Mouse (Mus musculus): ENCODE data around the gene Igfals. TPM values are rescaled to one million over a fixed set of nuclear protein-coding genes. Genes with fewer than 3 reads are reported as not detected.

Gene Igfals
- polyA plus RNA-seq, 1 experiment from 2014 or later = not detected

DNA sequence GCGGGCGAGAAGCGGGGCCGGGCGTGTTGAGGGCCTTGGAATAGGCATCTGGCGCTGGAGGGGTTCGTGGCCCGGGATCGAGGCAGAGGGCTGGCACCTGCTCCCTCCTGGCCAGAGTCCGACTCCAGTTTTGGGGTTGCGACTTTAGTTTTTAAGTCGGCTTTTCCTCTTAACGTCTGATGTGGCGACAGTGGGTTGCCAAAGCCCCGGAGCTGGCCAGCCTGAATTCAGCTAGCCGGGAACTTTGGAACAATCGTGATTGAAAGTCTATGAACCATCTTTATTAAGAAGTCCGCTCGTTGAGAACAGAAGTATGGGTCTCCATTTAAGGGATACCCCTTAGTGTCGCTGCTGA is 15.0 kb upstream of the Igfals start:
- H3K4me3 ChIP-seq (ENCODE audit: inconsistent target) = peak overlapping the region; percentile 90
- H3K27ac ChIP-seq = peak overlapping the region; percentile 15; the same call in 1 of the 2 replicates
- under 1% methylated on average over 20 of the region's 20 CpGs for WGBS (ENCODE audit: missing documents)
- peaks cover 17% of the 10 kb centered on the region for H3K36me3 ChIP-seq (ENCODE audit: inconsistent target)
- peaks cover 10% of the 10 kb centered on the region; the same call in 1 of the 2 replicates for H3K79me2 ChIP-seq (ENCODE audit: inconsistent target)

GRCm38 (mm10) chr17:24851381-24852125 is 14.2 kb upstream of the Igfals start:
- H3K4me3 ChIP-seq (ENCODE audit: inconsistent target) = peak overlapping the region; percentile 90
- peak overlapping the region; percentile 15; the same call in 1 of the 2 replicates for H3K27ac ChIP-seq
- peaks cover 23% of the 10 kb centered on the region for H3K36me3 ChIP-seq (ENCODE audit: inconsistent target)
- peaks cover 10% of the 10 kb centered on the region; the same call in 1 of the 2 replicates for H3K79me2 ChIP-seq (ENCODE audit: inconsistent target)
- WGBS (ENCODE audit: missing documents) = 74% methylated on average over 10 of the region's 10 CpGs

DNA sequence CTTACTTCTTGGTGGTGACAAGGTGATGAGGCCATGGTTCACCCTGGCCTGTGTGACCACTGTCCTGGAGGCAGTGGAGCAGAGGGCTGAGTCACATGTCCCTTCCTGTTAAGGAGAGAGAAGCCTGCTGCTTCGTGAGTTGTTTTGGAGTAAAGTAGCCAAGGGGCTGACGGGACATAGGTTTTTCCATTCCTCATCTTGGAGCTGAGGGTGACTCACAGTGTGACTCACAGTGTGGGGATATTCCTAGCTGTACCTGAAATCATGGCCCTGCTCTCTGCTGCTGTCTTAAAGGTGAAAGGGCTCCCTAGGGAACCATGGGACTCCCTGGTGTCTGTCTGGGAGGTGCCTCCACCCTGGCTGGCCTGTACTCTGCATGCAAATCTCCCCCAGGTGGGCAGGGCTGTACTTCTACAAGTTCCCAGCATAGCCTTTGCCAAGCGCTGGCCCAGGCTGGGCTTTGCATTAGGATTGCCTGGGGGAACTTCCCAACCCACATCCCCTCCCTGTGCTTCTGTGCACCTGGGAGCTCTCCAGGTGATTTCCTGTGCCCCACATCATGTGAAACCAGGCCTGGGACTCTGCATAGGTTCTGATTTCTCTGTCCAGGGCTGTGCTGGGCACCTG is 9.8 kb upstream of the Igfals start:
- Histone ChIP-seq H3K79me2 (ENCODE audit: inconsistent target) (no peaks in the 10 kb centered on the region; the same call in 1 of the 2 replicates), H3K4me3 (ENCODE audit: inconsistent target) (no peak overlapping the region), H3K36me3 (ENCODE audit: inconsistent target) (peaks cover 51% of the 10 kb centered on the region), H3K27ac (no peak overlapping the region)
- WGBS (ENCODE audit: missing documents) = 95% methylated on average over 3 of the region's 3 CpGs

DNA sequence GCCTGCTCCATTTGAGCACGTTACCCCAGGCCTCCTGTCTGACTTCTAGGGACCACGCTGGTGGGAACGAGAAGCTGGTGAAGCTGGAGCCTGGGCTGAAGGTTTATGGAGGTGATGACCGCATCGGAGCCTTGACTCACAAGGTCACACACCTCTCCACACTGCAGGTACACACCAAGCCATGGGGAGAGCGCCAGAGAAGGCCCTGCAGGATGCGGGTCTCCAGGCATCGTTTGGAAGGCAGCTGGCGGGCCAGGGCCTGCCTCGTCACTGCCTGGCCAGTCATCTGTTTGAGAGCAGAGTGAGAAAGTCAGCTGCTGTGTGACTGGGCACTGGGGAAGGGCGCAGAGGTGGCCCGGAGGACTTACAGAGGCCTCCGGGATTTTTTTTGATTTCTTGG is 9.2 kb upstream of the Igfals start:
- Histone ChIP-seq H3K36me3 (ENCODE audit: inconsistent target) (peaks cover 58% of the 10 kb centered on the region), H3K27ac (no peak overlapping the region), H3K4me3 (ENCODE audit: inconsistent target) (no peak overlapping the region), H3K79me2 (ENCODE audit: inconsistent target) (no peaks in the 10 kb centered on the region; the same call in 1 of the 2 replicates)
- over 99% methylated on average over 13 of the region's 13 CpGs for WGBS (ENCODE audit: missing documents)

DNA sequence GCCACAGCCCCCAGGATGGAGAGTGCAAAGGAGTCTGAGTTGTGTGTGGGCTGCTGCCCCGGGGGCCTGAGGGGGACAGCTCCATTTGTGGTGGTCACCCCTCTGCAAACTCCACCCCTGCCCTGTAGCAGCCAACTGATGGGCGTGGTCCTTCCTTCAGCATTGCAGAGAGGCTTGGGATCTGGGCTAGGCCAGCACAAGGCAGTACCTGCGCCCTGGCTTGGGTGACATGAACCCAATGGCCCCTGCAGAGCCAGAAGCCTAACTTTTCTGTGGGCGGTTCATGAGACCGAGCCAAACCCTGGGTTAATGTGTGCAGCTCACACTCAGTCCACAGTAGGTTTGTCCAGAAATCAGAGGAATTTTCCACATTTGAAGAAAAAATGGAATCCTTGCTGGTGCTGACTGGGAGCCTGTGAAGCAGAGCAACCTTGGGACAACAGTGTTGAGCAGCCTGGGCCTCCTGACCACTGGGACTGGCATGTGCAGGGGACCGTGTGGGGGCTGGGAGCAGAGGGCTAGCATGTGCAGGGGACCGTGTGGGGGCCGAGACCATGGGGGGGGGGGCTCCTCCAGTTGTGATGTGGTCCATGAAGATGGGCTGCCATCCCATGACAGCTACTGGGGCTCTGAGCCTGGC is 7.8 kb upstream of the Igfals start:
- Histone ChIP-seq H3K36me3 (ENCODE audit: inconsistent target) (peaks cover 70% of the 10 kb centered on the region), H3K79me2 (ENCODE audit: inconsistent target) (no peaks in the 10 kb centered on the region), H3K4me3 (ENCODE audit: inconsistent target) (no peak overlapping the region), H3K27ac (no peak overlapping the region)
- 93% methylated on average over 8 of the region's 8 CpGs for WGBS (ENCODE audit: missing documents)

DNA sequence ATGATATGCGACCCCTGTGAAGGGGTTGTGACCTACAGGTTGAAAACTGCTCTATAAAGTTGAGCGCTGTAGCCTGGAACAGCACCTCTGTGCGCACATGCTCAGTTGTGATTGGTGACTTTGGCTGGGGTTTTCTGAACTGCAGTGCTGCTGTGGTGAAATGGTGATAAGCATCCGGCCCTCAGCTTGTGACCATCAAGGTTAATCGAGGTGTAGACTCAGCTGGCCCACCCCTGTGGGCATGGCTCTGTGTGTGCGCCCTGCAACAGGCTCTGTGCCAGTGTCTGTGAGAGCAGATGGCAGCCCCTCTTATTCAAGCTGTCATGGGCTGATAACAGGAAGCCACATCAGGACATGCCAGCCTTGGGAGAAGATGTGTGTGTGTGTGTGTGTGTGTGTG is 6.8 kb upstream of the Igfals start:
- H3K4me3 ChIP-seq (ENCODE audit: inconsistent target) = no peak overlapping the region
- no peaks in the 10 kb centered on the region for H3K79me2 ChIP-seq (ENCODE audit: inconsistent target)
- 94% methylated on average over 6 of the region's 6 CpGs for WGBS (ENCODE audit: missing documents)
- peaks cover 68% of the 10 kb centered on the region for H3K36me3 ChIP-seq (ENCODE audit: inconsistent target)
- H3K27ac ChIP-seq = no peak overlapping the region

- WGBS (ENCODE audit: missing documents) = 96% methylated on average over 8 of the region's 8 CpGs
- Histone ChIP-seq H3K36me3 (ENCODE audit: inconsistent target) (peaks cover 68% of the 10 kb centered on the region), H3K27ac (no peak overlapping the region), H3K79me2 (ENCODE audit: inconsistent target) (no peaks in the 10 kb centered on the region), H3K4me3 (ENCODE audit: inconsistent target) (no peak overlapping the region)
These were observed 5.7 kb upstream of the Igfals start for GRCm38 (mm10) chr17:24860076-24860475.

DNA sequence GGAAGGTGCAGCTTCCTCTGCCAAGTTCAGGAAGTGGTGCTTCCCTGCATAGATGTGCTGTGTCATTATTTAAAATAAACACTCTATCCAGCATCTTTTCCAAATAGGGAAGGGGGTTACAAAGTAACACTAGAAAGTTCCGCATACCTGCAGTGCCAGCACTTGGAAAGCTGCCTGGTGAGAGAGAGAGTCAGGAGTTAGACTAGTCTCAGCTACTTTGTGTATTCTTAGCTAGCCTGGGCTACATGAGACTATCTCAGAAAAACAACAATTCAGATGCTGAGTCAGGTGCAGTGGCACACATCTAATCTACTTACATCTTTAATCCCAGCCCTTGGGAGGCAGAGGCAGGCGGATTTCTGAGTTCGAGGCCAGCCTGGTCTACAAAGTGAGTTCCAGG is 4.0 kb upstream of the Igfals start:
- no peaks in the 10 kb centered on the region for H3K79me2 ChIP-seq (ENCODE audit: inconsistent target)
- H3K4me3 ChIP-seq (ENCODE audit: inconsistent target) = no peak overlapping the region
- H3K27ac ChIP-seq = no peak overlapping the region
- H3K36me3 ChIP-seq (ENCODE audit: inconsistent target) = peaks cover 71% of the 10 kb centered on the region
- 100% methylated on average over 3 of the region's 3 CpGs for WGBS (ENCODE audit: missing documents)

DNA sequence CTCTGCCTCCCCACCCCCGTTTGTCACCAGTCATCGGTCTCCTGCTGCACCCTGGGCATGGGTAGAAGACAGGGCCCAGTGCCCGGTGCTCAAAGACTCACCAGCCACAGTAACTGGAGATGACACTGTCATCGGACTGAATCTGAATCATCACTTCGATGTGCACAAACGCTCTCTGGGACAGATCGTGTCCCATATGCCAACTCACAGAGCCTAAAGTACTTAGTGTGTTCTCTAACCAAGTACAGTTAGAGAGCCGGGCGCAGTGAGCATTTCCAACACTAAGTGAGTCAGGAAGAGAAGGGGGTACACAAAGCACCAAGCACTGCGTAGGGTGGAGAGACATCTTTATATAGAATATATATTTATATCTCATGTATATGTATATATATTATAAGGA is 2.1 kb downstream of the Igfals start:
- H3K79me2 ChIP-seq (ENCODE audit: inconsistent target) = no peaks in the 10 kb centered on the region
- H3K36me3 ChIP-seq (ENCODE audit: inconsistent target) = peaks cover 26% of the 10 kb centered on the region; the same call in 1 of the 2 replicates
- H3K4me3 ChIP-seq (ENCODE audit: inconsistent target) = no peak overlapping the region
- 98% methylated on average over 8 of the region's 10 CpGs for WGBS (ENCODE audit: missing documents)
- H3K27ac ChIP-seq = no peak overlapping the region

GRCm38 (mm10) chr17:24873695-24874404 is 8.1 kb downstream of the Igfals start:
- WGBS (ENCODE audit: missing documents) = 68% methylated on average over 4 of the region's 4 CpGs
- no peaks in the 10 kb centered on the region for H3K79me2 ChIP-seq (ENCODE audit: inconsistent target)
- H3K36me3 ChIP-seq (ENCODE audit: inconsistent target) = no peaks in the 10 kb centered on the region
- H3K27ac ChIP-seq = no peak overlapping the region
- H3K4me3 ChIP-seq (ENCODE audit: inconsistent target) = no peak overlapping the region

- H3K36me3 ChIP-seq (ENCODE audit: inconsistent target) = no peaks in the 10 kb centered on the region
- no peak overlapping the region for H3K4me3 ChIP-seq (ENCODE audit: inconsistent target)
- 39% methylated on average over 1 of the region's 1 CpGs for WGBS (ENCODE audit: missing documents)
- H3K79me2 ChIP-seq (ENCODE audit: inconsistent target) = no peaks in the 10 kb centered on the region
- H3K27ac ChIP-seq = no peak overlapping the region
These were observed 8.6 kb downstream of the Igfals start for GRCm38 (mm10) chr17:24874405-24874745.

DNA sequence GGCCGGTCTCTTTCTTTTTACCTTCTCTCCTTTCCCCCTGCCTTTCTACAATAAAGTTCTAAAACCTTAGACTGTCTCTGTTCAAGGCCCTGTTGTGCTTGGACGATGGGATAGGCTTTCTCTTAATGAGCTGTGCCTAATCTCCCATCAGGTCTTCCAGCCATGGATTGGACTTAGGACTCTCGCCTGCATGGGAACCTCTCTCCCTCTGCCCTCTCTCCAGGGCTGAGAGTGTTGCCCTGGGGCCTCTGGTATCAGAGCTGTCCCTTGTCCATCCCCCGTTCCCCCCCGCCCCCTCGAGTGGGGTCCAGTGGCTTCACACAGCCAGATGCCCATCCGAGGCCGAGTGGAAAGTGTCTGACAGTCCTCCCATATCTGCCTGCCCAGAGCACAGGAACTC is 9.2 kb downstream of the Igfals start:
- Histone ChIP-seq H3K27ac (no peak overlapping the region), H3K79me2 (ENCODE audit: inconsistent target) (no peaks in the 10 kb centered on the region), H3K36me3 (ENCODE audit: inconsistent target) (no peaks in the 10 kb centered on the region), H3K4me3 (ENCODE audit: inconsistent target) (no peak overlapping the region)
- WGBS (ENCODE audit: missing documents) = 84% methylated on average over 8 of the region's 8 CpGs

GRCm38 (mm10) chr17:24877336-24878116 is 11.7 kb downstream of the Igfals start:
- H3K36me3 ChIP-seq (ENCODE audit: inconsistent target) = peaks cover 2% of the 10 kb centered on the region; the same call in 1 of the 2 replicates
- no peaks in the 10 kb centered on the region for H3K79me2 ChIP-seq (ENCODE audit: inconsistent target)
- no peak overlapping the region for H3K4me3 ChIP-seq (ENCODE audit: inconsistent target)
- H3K27ac ChIP-seq = no peak overlapping the region
- WGBS (ENCODE audit: missing documents) = 84% methylated on average over 10 of the region's 10 CpGs

GRCm38 (mm10) chr17:24878117-24878397 is 12.3 kb downstream of the Igfals start:
- Histone ChIP-seq H3K79me2 (ENCODE audit: inconsistent target) (no peaks in the 10 kb centered on the region), H3K27ac (no peak overlapping the region), H3K36me3 (ENCODE audit: inconsistent target) (peaks cover 8% of the 10 kb centered on the region), H3K4me3 (ENCODE audit: inconsistent target) (no peak overlapping the region)
- 74% methylated on average over 5 of the region's 5 CpGs for WGBS (ENCODE audit: missing documents)
